Mouse (Mus musculus) yolk sac, embryonic 10.5 days (tissue): ENCODE results near the gene Tmem106c.
A peak's percentile ranks its signal among the peaks of the same experiment; 100 is the strongest.

ENCODE experiments used
- DNase-seq: peaks from one replicate; pipeline ENCODE4 v3.0.0-alpha.2; 2017; ENCODE audit warnings: low spot score

Tmem106c gene

GRCm38 (mm10) chr15:97963989-97964835 is at the start of gene Tmem106c:
Gene Tmem106c, plus strand, starts transcription at chr15:97964200.
- DNase-seq: peak; percentile 91

DNA sequence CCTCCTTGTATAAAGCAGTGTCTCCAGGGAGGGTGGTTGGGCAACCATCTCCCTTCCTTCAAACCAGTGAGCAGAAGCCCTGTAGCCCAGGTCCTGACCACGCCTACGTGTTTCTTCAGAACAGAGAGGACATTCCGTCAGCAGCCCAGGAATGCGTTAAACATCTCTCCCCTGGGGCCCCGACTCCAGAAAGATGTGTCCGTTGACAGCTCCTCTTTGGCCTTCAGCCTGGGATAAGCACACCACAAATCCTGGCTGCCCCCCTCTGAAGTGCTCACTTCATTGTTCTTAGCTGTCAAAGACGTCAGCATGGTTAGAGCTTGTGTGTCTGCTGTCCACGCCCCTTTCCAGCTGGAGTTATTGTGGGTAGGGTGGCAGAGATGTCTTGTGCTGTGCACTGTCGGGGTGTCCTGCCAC is 49.7 kb upstream of the Tmem106c start:
- DNase-seq: peak; percentile 42

DNA sequence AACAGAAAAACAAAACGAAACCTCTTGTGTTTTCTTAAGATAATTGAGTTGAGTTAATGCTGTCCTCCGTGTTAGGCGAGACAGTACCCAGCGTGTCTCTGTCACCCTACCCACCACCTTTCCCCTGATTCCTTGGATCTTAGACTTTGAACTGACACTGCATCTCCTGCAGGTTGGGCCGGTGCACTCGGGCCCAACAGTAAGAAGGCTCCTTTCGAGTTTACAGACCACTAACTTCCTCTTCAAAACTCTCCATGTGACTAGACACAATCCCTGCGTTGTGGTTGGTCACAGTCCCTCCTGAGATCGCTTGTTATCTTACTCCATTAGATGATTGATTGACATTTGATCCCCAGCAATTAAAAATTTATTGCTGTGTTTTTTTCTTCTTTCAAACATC is 46.0 kb upstream of the Tmem106c start:
- DNase-seq: no peak

- no peak for DNase-seq
Observed at GRCm38 (mm10) chr15:97919217-97919616, 44.8 kb upstream of the Tmem106c start.

DNA sequence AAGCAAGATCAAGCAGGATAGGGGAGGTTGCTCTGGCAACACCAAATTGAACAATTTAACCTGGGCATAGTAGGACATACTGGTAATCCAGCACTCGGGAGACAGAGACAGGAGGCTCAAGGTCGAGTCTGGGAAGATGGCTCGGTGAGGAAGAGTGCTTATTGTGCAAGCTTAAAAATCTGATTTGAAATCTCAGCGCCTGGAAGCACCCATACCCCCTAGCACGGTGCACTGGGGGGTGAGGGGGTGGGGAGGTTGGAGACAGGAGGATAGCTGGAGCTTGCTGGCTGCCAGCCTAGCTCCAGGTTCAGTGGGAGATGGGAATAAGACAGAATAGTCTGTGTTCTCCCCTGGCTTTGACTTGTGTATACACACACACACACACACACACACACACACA is 43.7 kb upstream of the Tmem106c start:
- no peak for DNase-seq

- DNase-seq: no peak
Observed at GRCm38 (mm10) chr15:97921796-97922195, 42.2 kb upstream of the Tmem106c start.

- no peak for DNase-seq
Observed at GRCm38 (mm10) chr15:97922421-97922820, 41.6 kb upstream of the Tmem106c start.

DNA sequence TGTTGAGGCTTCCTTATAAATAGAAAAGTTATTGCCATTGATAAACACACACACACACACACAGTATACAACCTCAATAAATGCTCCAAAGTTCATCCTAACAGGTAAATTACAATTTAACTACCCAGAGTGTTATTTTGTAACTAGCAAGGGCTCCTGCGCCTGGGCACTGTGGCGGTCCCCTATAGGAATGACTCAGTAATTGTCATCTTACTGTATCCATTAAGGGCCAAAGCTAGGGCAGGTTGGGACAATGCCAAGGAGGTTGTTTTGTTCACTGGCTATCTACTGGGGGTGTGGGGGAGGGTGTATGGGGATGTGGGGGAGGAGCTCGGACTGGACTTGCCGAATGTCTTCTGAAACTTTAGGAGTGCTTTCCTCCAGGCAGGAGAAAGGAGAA is 37.0 kb upstream of the Tmem106c start:
- DNase-seq: no peak

DNA sequence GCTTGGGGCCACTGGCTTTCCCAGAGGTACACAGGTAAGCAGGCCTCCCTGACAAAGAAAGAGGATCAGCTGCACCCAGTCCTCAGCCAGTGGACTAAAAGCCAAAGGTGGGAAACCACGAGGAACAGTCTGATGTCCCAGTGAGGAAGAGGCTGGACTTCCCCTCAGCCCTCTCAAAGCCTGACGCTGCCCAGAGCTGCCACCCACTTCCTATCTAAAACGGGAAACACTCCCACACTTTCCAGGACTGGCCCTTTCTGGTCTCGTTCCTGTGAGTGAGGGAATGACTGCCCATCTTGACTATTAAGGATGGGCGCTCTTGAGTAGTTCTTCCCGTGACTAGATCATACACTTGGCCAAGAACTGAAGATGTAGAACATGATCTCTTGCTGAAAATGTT is 36.2 kb upstream of the Tmem106c start:
- DNase-seq: no peak

- no peak for DNase-seq
Observed at GRCm38 (mm10) chr15:97929259-97929824, 34.7 kb upstream of the Tmem106c start.

DNA sequence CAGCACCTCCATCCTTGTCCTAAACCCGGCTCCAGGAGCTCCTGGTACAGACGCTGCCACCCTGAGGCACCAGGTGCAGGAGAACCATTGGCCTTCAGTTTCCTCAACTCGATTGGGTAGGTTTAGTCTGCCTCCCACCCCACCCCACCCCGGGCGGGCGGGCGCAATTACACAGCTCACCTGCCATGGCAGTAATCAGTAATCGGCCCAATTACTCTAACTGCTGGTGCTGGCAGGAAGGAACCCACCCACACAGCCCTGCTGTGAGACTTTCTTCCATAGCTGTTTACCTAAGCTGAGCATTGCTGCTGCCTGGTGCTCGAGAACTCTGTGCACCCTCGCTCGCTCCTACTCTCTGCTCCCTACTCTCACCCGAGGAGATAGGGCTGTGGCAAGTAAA is 31.6 kb upstream of the Tmem106c start:
- DNase-seq: no peak

DNA sequence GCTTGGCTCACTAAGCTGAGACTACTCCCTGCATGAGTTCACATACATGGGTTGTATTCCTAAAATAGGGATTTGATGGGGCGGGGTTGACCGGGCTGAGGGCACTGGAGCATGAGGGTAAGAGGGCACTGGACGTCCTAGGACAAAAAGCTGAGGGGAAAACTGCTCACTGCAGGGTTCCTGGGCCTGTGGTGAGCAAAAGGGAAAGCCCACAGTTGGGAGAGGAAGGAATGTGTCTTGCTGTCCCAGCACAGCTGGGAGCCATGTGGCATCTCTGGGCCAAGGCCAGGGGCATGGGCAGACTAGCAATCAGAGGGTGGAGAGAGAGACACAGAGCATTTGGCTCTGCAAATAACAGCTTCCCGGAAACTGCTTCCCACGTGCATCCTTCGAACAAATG is 25.4 kb upstream of the Tmem106c start:
- no peak for DNase-seq

GRCm38 (mm10) chr15:97940088-97940487 is 23.9 kb upstream of the Tmem106c start:
- DNase-seq: peak; percentile 33

- DNase-seq: no peak
Observed at GRCm38 (mm10) chr15:97941306-97941705, 22.7 kb upstream of the Tmem106c start.

DNA sequence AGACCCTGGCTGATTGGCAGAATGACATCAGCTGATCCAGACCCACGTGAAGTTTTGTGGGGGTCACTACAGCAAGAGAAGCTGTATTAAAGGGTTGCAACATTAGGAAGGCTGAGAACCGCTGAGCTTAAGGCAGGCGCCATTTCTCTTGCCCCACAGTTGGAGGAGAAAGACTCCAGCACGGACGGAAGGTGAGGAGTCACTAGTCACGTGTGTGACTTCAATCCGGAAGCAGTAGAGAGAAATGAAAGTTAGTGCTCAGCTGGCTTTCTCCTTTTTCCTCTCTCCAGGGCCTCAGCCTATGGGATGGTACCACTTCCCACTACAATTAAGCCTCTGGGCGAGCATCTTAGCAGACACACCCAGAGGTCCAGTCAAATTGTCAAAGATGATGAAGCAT is 21.5 kb upstream of the Tmem106c start:
- no peak for DNase-seq

- DNase-seq: peak; percentile 71
Observed at GRCm38 (mm10) chr15:97943356-97943755, 20.6 kb upstream of the Tmem106c start.

GRCm38 (mm10) chr15:97944919-97945574 is 19.0 kb upstream of the Tmem106c start:
- DNase-seq: no peak

DNA sequence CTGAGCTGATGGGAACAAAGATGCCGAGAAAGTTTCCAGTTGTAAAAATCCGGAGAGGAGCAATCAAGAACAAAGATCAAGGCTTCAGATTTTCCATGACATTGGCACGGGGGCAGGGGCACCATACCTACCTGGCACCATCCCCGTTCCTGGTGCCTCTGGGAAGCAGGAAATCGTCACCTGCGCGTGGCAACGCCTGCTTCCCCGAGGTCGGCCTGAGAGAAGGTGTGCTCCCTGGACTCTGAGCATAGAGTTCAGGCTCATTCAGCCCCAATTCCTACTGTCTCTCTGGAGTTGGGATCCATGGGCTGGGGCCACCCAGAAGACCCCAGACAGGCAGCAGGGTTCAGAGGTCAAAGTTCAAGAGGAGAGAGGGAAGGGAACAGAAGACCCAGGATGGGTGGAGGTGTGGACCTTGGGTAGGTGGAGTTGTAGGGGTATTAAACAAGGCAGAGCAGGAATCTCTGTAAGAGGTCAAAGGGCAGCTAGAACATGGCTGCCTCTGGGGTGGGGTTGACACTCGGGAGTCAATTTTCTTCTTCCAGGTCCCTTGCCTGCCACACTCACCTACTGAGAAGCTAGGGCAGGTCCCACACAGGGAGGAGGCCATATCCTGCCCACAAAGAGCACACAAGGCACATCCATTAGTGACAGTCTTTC is 18.2 kb upstream of the Tmem106c start:
- DNase-seq: peak; percentile 49

GRCm38 (mm10) chr15:97948720-97949119 is 15.3 kb upstream of the Tmem106c start:
- no peak for DNase-seq

DNA sequence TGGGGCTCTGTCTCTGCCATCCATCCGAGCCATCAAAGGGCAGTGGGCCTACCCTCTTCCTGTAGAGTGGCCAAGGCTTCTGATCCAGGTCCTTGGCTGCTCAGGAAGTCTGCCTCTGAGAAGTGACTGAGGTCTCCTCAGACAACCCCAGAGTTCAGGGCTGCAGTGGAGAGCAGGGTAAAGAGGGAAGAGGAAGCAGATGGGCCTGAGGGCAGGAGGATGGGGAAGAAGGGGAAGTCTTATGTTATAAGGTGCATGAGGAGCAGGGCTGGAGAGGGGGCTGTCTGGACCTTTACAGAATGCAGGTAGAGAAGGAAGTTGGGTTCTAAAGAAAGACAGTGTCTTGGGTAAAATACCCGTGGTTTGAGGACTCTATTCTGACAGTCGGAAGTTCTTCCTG is 14.3 kb upstream of the Tmem106c start:
- no peak for DNase-seq

GRCm38 (mm10) chr15:97950240-97950639 is 13.8 kb upstream of the Tmem106c start:
- DNase-seq: no peak

GRCm38 (mm10) chr15:97952137-97952888 is 11.7 kb upstream of the Tmem106c start:
- peak; percentile 73 for DNase-seq
